Mouse (Mus musculus): ENCODE measurements at regions not wholly inside any gene's neighbourhood (a gene's known extent, or its start where the extent isn't known, plus 50 kb on each side); places are given as distances from the start of the nearest gene placed in this dataset.

DNA sequence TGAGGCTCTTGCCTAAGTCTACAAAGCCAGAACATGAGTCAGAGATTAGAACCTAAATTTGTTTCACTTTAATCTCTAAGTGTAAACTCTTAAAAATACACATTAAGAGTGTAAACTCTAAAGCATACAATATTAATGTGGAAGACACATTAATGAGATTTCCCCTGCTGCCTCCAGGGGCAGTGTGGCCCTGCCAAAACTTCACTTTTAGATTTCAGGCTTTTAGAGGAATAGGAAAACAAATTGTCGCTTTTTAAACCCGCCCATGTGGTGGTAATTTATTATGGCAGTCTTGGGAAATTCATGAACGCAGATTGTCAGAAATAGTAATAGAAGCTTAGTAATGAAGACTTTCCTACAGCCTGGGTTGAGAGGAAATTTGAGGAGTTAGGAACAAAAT is 549.0 kb upstream of the Lcorl start:
- no peak overlapping the region for H3K4me3 ChIP-seq
- no peaks in the 10 kb centered on the region for H3K36me3 ChIP-seq (replicated peaks)
- no peaks in the 10 kb centered on the region for H3K27me3 ChIP-seq (ENCODE audit: poor library complexity, severe bottlenecking)
- no peaks in the 10 kb centered on the region for H3K9me3 ChIP-seq
- H3K27ac ChIP-seq = no peak overlapping the region
- DNase-seq (ENCODE audit: extremely low spot score, low spot score) = no peak
- H3K4me1 ChIP-seq = no peaks in the 10 kb centered on the region
- 59% methylated on average over 3 of the region's 3 CpGs for WGBS

DNA sequence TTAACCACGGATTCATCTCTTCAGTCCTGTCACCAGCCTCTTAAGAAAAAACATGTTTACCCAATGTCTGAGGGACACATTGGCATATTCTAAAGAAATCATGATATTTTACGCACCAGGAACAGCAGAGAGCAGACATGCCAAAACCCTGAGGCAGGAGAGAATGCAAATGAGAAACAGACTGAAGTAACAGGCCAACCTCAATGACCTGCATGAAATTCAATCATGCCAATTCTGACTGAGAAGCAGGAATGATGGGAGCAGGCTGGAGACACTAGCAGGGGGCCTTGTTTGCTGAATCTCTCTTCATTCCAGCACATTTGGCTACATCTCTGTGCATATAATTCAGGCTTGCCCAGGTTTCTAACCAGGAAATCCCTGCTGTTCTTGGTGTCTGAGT is 529.2 kb upstream of the Lcorl start:
- Histone ChIP-seq H3K9me3 (no peaks in the 10 kb centered on the region), H3K27ac (no peak overlapping the region), H3K4me1 (no peaks in the 10 kb centered on the region), H3K36me3 (replicated peaks) (no peaks in the 10 kb centered on the region), H3K4me3 (no peak overlapping the region), H3K27me3 (ENCODE audit: poor library complexity, severe bottlenecking) (no peaks in the 10 kb centered on the region)
- 63% methylated on average over 2 of the region's 2 CpGs for WGBS
- DNase-seq (ENCODE audit: extremely low spot score, low spot score) = no peak

DNA sequence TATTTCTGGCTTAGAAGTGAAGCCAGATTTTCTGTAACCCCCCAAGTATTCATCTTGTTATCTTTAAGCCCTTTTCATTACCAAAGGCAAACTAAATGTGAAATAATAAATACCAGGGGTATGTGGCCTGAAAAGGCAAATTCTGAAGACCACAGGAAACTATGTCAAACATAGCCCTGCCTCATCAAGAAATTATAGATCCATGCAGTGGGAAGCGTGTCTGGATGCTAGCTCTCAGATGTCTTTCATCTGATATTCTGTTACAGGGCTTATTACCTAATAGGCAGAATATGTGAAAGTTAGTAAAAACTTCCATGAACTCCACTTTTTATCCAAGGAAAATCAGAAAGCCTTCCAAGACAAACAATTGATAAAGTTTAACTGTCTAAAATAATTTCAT is 509.9 kb upstream of the Lcorl start:
- Histone ChIP-seq H3K36me3 (replicated peaks) (no peaks in the 10 kb centered on the region), H3K27ac (no peak overlapping the region), H3K4me1 (no peaks in the 10 kb centered on the region), H3K9me3 (no peaks in the 10 kb centered on the region), H3K27me3 (ENCODE audit: poor library complexity, severe bottlenecking) (no peaks in the 10 kb centered on the region), H3K4me3 (no peak overlapping the region)
- 75% methylated on average over 1 of the region's 1 CpGs for WGBS
- DNase-seq (ENCODE audit: extremely low spot score, low spot score) = no peak

DNA sequence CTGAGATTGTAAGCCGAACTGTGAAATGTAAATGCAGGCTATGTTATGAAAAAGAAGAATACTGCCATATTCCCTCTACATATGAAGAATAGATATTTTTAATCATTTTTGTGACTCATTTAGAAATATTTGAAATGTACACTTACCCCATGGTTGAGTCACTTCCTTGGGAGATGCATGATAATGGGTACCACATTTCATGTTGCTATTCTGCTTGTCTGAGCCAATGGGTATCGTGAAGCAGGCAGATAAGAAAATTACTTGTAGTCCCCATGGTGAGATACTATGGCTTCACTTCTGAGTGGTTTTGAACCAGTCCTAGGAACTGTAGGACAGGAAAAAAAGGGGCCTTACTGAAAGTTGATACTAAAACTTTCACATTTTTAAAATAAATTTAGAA is 506.2 kb upstream of the Lcorl start:
- no peak for DNase-seq (ENCODE audit: extremely low spot score, low spot score)
- H3K4me3 ChIP-seq = no peak overlapping the region
- 85% methylated on average over 2 of the region's 2 CpGs for WGBS
- no peaks in the 10 kb centered on the region for H3K4me1 ChIP-seq
- H3K27ac ChIP-seq = no peak overlapping the region
- H3K9me3 ChIP-seq = no peaks in the 10 kb centered on the region
- H3K27me3 ChIP-seq (ENCODE audit: poor library complexity, severe bottlenecking) = no peaks in the 10 kb centered on the region
- H3K36me3 ChIP-seq (replicated peaks) = no peaks in the 10 kb centered on the region

- WGBS = 86% methylated on average over 1 of the region's 1 CpGs
- no peak for DNase-seq (ENCODE audit: extremely low spot score, low spot score)
- H3K27me3 ChIP-seq (ENCODE audit: poor library complexity, severe bottlenecking) = no peaks in the 10 kb centered on the region
- no peak overlapping the region for H3K4me3 ChIP-seq
- H3K36me3 ChIP-seq (replicated peaks) = no peaks in the 10 kb centered on the region
- H3K4me1 ChIP-seq = no peaks in the 10 kb centered on the region
- H3K27ac ChIP-seq = no peak overlapping the region
- H3K9me3 ChIP-seq = no peaks in the 10 kb centered on the region
Measured at GRCm38 (mm10) chr5:46361637-46362036, 504.2 kb upstream of the Lcorl start.

GRCm38 (mm10) chr5:46348448-46348847 is 491.0 kb upstream of the Lcorl start:
- WGBS = 57% methylated on average over 5 of the region's 5 CpGs
- H3K27ac ChIP-seq = no peak overlapping the region

DNA sequence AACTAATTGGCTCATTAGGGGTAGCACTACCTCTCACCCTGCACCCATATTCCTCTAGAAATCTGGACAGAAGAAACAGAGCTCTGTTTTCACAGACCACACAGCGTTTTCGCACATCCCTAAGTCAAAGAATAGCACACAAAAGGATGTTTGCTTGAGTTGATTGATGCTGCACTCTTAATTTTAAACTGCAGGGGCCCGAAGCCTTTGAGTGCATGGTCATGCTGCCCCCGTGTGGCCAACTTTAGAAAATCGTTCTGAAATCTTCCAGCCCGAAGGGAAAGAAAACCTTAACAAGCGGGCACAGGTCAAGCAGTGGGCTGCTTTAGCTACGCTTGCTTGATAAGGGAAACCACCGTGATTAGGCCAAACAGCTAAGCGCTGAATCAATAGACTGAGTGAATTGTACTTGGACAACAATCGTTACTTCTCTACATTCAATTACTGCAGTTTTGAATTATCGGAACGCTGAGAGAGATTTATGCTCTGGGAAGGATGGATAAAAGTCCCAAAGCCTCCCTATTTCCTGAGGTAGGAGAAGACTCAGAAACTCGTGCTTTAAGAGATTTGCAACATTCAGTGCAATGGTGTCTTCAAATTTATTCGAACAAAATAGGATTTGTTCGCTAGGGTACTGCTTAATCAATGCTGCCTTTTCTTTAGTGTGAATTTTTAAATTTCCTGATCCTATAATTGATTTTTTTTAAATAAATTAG is 490.1 kb upstream of the Lcorl start:
- 17% methylated on average over 16 of the region's 16 CpGs for WGBS
- Histone ChIP-seq H3K27ac (no peak overlapping the region), H3K4me3 (0 out of 2 replicates have a peak overlapping the region, but pooled peaks have one; percentile 16), H3K36me3 (replicated peaks) (no peaks in the 10 kb centered on the region), H3K4me1 (peaks cover 15% of the 10 kb centered on the region), H3K27me3 (ENCODE audit: poor library complexity, severe bottlenecking) (peaks cover 17% of the 10 kb centered on the region; the same call in 1 of the 2 replicates), H3K9me3 (no peaks in the 10 kb centered on the region)
- DNase-seq (ENCODE audit: extremely low spot score, low spot score) = peak; percentile 78

More at GRCm38 (mm10) chr5:46348448-46348847, 491.0 kb upstream of the Lcorl start:
- peaks cover 17% of the 10 kb centered on the region; the same call in 1 of the 2 replicates for H3K27me3 ChIP-seq (ENCODE audit: poor library complexity, severe bottlenecking)
- H3K4me1 ChIP-seq = peaks cover 15% of the 10 kb centered on the region
- no peaks in the 10 kb centered on the region for H3K36me3 ChIP-seq (replicated peaks)
- H3K9me3 ChIP-seq = no peaks in the 10 kb centered on the region
- no peak for DNase-seq (ENCODE audit: extremely low spot score, low spot score)
- no peak overlapping the region for H3K4me3 ChIP-seq

DNA sequence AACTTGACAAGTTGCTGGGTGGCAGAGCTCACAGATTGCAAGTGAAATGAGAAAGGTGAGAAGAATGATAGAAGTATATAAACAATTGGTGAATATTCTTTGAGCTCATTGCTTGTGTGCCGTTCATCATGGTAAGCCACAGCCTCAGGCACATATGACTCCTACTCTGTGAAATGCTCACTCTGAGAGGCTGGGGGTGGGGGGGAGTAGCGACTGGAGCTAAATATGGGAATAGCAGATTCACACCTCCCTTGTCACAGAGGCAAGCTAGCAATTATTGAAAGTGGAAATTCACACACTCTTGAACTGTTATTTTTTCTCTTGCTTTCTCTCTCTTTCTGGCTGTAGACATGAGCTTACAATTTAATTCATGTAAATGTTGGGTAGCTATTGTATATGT is 481.0 kb upstream of the Lcorl start:
- Histone ChIP-seq H3K36me3 (replicated peaks) (no peaks in the 10 kb centered on the region), H3K27ac (no peak overlapping the region), H3K27me3 (ENCODE audit: poor library complexity, severe bottlenecking) (no peaks in the 10 kb centered on the region), H3K4me1 (no peaks in the 10 kb centered on the region), H3K4me3 (no peak overlapping the region), H3K9me3 (no peaks in the 10 kb centered on the region)
- no peak for DNase-seq (ENCODE audit: extremely low spot score, low spot score)
- WGBS = 88% methylated on average over 2 of the region's 2 CpGs

DNA sequence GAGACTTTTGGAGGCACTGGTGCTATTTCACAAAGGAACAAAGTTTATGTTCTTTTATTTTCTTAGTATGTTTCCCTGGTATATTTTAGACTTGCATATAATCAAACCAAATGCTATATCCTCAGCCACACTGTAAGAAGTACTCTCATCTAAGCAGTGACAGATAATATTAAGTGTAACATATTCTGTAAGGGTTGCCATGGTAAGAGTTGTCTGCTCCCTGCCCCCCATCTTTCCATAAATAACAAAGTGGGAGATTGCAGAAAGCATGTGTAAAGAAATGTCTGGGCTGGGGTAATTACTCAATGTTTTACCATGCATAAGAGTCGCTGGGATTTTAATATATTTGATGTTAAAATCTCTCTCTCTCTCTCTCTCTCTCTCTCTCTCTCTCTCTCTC is 473.5 kb upstream of the Lcorl start:
- H3K4me1 ChIP-seq = peaks cover 4% of the 10 kb centered on the region; the same call in 1 of the 2 replicates
- no peak overlapping the region for H3K27ac ChIP-seq
- no peak overlapping the region for H3K4me3 ChIP-seq
- H3K9me3 ChIP-seq = no peaks in the 10 kb centered on the region
- H3K36me3 ChIP-seq (replicated peaks) = no peaks in the 10 kb centered on the region
- H3K27me3 ChIP-seq (ENCODE audit: poor library complexity, severe bottlenecking) = no peaks in the 10 kb centered on the region
- 48% methylated on average over 1 of the region's 1 CpGs for WGBS
- DNase-seq (ENCODE audit: extremely low spot score, low spot score) = no peak

Data from forebrain, embryonic 10.5 days (tissue).